Mouse (Mus musculus) gastrocnemius, adult 8-10 months (tissue): Measurements from ENCODE around the gene Gadl1. TPM values are rescaled to one million over a fixed set of nuclear protein-coding genes. Genes with fewer than 3 reads are reported as not detected.

ENCODE experiments used
- DNase-seq, 2 experiments: peaks; one replicate each; pipeline ENCODE4 v3.0.0; 2022; ENCODE audit warnings: low spot score in 2 of 2
- total RNA-seq, 4 experiments: library from RNA; stranded (reverse); gene quantifications; 2 replicates each; pipeline ENCODE4 v1.2.4; 2022

The Gadl1 gene
- total RNA-seq, 4 experiments from 2014 or later, result 1.6 to 6.2 (median 4.0) TPM

DNA sequence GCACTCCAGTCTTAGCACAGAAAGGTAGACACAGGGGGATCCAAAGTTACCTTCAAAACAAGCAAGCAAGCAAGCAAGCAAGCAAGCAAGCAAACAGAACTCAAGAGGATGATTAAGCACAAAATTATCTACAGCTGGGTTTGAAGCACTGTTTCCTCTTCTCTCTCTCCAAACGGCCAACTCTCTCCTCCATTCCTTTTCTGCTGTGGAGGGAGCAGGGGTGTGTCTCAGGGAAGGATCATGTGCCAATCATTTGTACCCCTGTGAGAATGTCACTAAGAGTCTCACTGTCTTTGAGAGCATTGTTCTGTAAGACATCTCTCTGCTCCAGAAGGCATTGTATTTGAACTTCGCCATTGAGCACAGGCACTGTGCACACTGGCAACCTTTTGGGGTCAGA is 27.1 kb downstream of the Gadl1 start:
- no peak for DNase-seq

DNA sequence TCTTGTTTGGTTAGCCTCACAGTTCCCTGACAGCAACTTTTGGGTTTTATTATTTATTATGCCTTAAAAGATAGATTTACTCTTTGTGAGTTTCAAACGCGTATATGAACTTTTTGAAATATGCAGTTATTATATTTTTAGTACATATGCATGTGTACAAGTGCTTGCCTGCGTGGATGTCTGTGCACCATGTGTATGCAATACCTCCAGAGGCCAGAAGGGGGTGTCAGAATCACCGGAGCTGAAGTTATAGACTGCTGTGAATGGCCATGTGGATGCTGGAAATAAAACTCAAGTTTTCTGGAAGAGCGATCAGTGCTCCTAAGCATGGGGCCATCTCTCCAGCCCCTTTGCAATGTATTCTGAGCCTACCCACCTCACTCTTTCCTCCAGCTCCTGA is 28.7 kb downstream of the Gadl1 start:
- no peak for DNase-seq

DNA sequence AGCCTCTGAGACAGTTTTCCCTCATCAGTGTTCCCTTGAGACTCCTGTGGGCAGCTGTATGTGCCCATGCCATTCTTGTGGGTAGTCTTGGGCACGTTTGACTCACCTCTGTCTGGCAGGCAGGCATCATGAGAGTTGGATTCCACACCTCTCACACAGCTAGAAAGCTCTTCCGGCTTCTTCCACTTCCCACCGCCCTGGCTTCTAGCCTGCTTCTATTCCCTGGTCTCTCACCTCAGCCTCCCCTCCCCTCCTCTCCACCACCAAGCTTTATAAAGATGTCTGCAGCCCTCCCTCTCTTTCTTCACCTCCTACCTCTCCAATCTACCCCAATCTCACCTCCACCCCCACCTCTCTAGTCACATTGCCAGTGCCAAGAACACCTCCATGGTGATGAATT is 30.2 kb downstream of the Gadl1 start:
- DNase-seq, result no peak

DNA sequence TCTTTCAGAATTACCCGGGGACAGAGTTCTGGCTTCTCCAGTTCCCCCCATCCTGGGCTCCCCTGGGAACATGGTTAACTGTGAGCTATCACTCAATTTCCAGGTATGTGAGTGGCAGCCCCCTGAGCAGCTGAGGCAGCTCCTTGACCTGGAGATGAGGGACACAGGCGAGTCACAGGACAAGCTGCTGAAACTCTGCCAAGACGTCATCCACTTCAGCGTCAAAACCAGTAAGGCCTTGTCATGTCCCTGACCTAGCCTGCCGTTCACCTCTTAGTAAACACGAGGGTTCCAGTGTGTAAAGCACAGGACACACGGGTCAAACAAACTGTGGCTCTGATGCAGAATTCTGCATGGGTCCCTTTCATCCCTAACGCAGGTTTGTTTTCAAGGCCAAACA is 31.9 kb downstream of the Gadl1 start:
- no peak for DNase-seq

DNA sequence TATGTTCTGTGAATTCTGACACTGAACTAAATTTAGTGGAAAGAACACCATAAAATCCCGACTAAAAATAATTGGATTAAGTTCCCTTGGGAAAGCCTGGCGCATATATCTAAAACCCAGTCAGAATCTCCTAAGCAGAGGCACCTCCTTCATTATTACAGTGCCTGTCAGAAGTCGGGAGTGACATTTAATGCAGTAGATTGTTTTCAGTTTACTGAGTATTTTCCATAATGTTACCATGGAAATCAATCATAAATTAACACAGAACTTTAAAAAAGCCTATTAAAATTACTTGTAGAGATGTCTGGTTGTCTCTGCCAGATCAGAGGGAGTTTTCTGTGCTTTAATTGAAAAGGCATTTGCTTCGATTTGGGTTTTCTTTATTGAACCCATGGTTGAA is 33.2 kb downstream of the Gadl1 start:
- no peak for DNase-seq

DNA sequence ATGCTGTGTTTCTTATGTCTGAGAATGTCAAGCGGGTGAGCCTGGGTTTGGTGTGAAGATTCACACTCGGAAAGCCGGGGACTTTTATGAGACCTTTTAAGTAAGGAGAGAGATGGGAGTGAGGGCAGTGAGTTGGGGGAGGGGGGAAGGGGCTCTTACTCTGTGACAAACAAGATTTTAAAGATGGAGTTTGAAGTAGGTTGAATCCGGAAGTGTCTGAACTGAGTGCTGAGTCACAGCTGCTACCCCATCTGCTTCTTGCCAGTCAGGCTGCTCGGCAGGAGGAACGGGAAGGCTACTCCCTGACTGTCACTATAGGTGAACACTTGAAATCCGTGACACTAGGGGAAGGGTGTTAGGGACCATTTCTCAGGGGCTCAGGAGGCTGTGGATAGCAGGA is 33.7 kb downstream of the Gadl1 start:
- DNase-seq, result no peak

DNA sequence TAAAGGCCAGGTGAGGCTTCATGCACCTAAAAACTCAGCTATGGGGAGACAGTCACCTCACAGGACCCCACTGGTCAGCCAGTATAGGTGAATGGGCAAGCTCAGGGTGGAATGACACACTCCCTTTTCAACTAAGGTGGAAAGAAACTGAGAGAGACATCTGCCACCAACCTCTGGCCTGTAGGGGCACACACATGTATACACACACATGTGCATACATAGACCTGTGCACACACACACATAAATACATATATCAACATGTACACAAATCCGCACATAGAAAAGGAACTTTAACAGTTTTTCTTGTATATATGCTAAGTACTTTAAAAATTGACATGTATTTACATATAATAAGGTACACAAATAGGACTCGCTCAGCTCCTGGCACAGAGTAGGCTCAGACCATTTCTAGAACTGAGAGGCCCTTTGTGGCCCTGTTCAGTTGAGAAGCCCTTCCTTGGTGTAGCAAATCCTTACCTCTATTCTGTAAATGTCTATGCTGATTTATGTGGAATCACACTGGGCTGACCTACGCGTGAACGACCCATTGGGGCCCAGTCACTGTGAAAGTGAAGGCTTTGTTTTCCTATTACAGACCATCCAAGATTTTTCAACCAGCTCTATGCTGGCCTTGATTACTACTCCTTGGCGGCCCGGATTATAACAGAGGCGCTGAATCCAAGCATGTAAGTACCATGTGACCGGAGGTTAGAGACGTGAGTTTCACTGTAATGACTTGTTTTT is 34.5 kb downstream of the Gadl1 start:
- no peak for DNase-seq

DNA sequence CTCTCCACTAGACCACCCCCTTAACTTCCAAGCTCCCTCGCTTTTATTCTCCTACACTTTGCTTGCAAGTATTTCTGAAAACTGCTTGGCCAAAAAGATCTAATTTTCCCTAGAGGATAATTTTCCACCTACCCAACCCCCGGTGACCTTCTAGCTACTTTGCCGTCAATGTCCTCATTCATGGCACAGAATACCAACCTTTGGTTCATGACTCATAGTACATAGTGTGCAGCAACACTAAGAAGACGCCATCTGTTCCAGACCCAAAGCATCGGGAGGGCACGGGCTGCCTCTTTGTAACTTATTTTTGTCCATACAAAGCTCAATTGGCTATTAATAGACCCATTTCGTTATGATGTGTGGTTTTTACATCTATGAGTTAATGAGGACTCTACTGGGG is 55.8 kb downstream of the Gadl1 start:
- no peak for DNase-seq

DNA sequence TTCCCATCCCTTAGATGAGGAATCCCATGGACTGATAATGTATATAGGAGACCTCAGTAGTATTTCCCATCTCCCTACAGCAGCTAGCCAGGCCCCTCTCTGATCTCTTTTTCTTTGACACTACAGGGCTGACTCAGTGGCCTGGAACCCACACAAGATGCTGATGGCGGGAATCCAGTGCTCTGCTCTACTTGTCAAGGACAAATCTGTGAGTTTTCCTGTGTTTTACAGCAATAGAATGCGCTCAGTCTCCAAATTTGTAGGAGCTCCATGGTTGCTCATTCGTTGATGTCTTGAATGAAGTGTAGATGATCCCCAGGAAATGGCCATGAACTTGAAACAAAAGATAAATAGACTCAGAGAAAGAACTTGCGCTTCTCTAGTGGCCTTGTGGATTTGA is 56.9 kb downstream of the Gadl1 start:
- DNase-seq, result no peak

DNA sequence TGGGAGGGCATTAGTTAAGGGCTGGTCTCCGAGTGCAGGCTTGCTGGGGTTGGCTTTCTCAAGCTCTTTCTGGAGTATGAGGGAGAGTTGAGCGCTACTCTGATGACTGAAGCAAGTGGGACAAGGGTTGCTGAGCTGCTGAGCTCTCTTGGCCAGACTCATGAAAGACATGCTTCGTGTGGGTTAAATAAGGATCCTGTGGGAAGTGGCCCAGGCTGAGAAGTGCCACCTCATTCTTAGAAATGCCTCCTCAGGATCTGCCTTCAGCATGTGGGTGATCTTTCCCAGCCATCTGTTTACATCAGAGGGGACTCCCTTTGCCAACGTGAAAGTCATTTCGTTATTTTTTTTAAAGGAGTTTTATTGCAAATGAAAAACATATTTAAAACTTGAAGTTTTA is 57.5 kb downstream of the Gadl1 start:
- DNase-seq, result peak in 1 of 2 experiments; percentile 15

DNA sequence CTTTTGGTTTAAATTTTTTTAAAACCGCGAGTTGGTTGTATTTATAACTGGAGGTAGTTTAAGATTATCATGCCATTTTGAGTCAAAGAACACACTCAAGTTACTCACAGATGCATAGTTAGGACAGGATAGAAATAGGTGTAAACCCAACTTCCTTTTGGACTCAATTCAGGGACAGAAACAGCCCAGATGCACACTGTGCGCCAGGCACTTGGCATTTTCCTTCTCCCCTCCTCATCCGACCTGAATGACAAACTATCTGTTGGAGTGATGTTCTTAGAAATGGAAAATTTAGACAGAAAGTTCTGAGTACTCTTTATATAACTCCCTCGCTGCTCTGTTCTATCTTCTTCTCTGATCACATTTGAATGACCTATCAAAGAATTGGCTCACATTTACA is 58.4 kb downstream of the Gadl1 start:
- DNase-seq, result no peak

DNA sequence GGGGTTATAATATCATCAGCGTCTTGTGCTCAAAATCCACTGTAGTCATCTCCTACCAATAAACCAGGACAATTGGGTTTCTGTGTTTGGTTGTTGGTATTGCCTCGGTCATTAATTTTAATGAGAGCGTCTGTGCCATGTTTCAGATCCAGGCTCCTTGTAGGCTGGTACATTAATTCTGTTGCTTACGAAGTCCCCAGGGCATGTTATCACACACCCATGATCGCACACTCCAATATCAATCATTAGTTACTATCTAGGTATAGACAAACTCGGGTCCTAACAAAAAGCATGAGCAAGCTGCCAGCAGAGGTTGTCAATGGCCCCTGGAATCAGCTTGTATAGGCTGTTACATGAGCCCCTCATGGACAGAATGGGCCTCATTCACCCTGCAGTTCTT is 67.6 kb downstream of the Gadl1 start:
- no peak for DNase-seq

DNA sequence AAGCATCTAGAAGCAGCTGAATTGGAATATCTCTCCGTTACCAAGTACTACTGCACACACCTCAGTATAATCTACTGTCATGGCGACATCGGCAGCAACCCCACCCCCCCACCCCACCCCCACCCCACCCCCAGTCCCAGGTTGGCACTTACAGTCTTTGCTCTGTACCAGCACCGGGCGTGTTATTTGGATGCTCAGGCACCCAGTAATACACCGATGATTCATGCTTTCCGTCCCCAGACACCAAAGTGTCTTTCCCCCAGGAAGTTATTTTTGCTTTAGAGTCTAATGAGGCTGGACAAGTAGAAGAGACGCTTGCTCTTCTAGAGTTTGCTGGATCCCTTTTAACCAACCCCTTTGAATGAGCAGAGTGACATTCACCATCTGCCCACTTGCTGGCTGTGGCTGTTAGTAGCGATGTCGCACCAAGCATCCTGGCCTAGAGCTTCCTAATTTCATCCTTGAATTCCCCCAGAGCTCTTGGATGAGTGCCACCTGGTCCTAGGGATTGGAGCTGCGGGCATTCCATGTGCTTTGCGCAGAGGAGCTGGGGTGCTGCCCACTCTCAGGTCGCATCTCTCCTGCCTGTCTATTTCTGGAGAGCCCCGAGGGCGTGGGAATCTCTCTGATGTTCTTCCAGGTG is 68.5 kb downstream of the Gadl1 start:
- peak in 1 of 2 experiments; percentile 20 for DNase-seq

DNA sequence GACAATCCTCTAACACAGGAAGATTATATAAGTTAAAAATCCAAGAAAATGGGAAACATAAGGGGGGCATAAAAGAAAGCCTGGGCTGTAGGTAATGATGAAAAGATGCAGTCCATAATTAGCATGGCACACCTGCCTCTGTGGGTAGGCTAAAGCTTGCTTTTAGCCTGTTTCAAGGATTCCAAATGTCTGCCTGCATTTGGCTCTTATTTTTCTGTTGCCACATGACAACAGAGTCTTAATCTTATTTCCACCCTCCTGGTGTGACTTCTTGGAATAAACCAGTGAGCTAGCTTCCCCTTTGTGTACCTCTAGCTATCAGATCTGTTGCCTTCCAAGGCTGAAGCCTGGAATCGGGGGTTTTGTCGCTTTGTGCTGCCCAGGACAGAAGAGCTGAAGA is 69.2 kb downstream of the Gadl1 start:
- no peak for DNase-seq

DNA sequence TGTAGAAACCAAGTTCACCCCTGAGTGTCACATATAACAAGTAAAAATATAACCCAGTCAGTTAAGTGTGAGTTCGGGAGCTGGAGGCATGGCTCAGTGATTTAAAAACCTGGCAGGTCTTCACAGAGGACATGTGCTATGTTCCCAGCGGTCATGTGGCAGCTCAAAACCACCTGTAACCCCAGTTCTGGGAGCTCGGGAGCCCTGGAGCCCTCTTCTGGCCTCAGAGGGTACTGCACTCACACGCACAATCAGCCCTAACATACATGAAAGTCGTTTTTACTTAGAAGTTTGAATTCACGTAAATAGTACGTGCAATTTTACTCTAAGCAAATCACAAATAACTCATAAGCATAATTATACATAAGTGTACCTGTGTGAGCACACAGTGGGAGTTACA is 81.4 kb downstream of the Gadl1 start:
- DNase-seq, result no peak

DNA sequence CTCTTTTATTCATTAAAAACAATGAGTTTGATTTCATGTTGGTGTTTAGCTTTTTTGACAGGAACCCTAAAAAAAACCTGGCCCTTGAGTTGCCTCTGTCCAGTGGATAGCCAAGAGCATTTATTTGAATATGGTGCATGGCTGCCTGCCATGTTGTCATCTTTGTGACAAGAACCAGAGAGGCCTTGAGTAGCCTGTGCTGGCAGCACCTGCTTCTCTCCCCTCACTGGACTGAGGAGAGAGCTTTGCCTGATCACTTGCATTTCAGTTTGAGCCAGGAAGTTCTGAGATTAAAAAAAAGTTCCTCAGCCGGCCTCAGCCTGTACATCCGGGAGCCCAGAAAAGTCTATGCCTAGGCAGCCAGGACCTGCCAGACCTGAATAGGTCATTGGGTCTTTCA is 85.5 kb downstream of the Gadl1 start:
- DNase-seq, result no peak

DNA sequence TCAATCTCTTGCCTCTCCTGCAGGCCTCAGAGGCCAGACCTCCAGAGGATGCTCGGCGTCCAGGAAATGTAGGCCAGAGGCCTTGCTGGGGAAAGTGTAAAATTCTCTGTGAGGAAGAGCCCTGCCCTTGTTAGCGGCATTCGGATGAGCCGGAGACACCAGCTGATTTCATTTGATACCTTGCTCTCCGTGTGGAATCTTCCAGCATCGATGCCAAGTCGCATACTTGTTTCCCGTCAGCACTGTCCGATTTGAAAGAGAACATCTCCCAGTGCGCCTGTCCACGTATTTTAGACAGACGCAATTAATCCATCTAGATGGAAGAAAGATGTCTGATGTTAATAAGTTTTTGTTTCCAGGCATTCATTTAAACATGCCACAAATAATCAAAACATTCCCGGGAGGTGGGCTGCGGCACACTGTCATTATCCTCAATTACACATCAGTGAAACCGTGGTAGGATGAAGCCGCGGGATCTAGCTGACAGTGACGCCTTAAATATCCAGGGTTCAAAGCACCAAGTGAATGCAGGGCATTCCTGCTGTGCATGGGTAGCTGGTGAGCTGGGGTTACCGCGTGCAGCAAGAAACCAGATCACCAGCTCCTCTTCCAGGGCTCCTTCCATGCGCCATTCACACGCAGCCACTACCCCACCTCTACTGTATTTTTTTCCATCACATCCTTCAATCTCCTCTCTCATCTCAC is 86.8 kb downstream of the Gadl1 start:
- peak; percentile 39 to 54 for DNase-seq

DNA sequence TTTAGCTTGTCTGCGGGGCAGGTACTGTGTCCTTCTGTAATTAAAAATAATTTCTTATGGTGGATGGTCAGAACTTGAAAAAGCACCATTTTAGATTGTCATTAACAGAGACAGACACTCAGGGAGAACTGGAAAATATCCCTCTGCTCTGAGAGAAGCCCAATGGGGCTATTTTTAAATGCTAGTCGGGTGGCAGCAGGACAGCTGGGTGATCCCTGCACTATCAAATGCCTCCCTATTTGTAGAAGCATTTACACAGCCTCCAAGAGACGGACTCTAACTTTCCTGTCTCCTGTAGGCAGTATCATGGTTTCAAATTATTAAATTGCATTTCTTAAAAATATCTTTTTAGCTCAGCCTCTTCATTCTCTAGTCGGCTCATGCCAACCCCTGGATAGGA is 89.1 kb downstream of the Gadl1 start:
- peak in 1 of 2 experiments; percentile 38 for DNase-seq

DNA sequence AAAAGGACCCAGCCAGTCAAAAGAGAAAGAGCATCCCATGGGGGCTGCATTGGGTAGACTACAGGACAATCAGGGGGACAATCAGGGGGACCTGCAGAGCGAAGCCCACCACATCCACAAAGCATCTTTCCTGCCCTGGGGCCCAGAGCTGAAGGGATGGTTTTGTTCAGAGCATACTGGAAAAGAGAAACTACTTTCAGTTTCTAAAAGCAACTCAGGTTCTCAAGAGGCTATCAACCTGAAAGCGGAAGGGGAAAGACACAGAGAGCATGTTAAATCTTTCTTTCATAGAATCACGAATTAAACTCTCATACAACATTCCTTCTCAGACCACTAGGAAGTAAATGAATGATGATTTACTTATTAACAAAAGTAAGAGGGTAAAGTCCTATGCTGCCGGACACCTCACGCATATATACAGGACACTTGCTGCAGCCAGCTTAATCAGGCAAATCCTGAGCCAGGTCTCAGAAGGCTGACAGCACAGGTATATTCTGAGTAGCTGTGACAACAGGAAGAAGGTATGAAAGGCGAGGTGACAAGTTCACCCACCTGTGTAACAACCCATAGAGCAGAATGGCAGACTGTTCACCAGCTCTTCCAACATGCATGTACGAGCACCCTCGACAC is 90.2 kb downstream of the Gadl1 start:
- no peak for DNase-seq

DNA sequence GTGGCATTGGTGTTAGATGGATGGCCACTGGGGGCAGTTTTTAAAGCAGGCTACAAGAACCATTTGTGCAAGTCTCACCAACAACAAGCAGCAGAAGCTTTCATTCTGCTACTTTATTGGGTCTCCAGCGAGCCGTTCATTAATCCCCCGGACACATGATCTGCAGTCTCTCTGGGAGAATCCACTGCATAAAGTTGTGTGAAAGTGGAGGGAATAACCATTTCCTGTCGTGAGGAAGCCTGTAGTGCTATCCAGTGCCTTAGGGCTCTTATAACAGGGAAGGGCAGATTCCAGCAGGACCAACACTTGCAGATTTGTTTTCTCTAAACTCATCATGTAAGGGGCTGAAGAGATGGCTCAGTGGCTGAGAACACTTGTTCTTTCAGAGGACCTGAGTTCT is 104.7 kb downstream of the Gadl1 start:
- DNase-seq, result no peak

DNA sequence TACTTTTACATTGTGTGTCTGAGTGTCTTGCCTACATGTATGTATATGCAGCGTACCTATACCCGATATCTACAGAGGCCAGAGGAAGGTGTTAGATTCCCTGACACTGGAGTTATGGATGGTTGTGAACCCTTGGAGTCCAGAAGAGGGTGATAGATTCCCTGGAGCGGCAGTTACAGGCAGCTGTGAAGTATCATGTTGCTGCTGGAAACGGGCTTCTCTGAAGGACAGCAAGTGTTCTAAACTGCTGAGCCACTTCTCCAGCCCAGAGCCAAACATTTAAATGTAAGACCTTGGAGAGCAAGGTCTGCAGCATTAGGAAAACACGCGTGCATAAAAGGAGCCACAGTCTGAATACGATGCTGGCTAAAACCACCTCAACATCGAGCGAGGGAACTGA is 107.0 kb downstream of the Gadl1 start:
- no peak for DNase-seq

DNA sequence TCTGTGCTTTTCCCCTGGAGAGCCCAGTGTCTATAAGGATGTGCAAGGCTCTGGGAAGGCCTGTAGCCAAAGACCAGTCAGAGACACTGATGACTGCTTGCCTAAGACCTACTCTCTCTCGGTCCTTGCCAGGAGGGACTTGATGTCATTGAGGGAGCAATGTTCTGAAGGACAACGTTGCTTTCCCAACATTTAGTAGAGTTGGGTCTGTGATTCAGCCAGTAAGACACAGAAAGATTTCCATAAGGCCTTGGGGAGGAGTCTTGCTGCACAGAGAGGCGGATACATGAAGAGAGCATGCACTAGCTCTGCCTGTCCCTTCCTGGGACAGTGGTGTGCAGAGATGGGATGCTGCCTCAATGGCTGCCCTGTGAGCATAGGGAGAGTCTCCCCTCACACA is 107.8 kb downstream of the Gadl1 start:
- no peak for DNase-seq
